Mouse (Mus musculus) liver, embryonic 14.5 days (tissue): Measurements from ENCODE around the gene Itga1. TPM values are rescaled to one million over a fixed set of nuclear protein-coding genes. Genes with fewer than 3 reads are reported as not detected.
A peak's percentile ranks its signal among the peaks of the same experiment; 100 is the strongest.

Source experiments
- ATAC-seq: fragments of 200-750 bp; cut with Nextera tagmentation; 2 replicates; pipeline ENCODE4 v1.8.0; 2017; ENCODE audit warnings: moderate number of reproducible peaks, mild to moderate bottlenecking, moderate library complexity; ENCODE audit not compliant: insufficient read depth
- DNase-seq, 3 experiments: peaks; one replicate each; pipeline ENCODE4 v3.0.0-alpha.2; 2012 to 2013; ENCODE audit warnings: low read depth in 3 of 3, low spot score in 3 of 3
- H3K27ac ChIP-seq: fragments of 300-500 bp; sonication (generic); 2 replicates; pipeline ENCODE4 v1.5.1; 2014; ENCODE audit warnings: moderate library complexity, mild to moderate bottlenecking, control low read depth, inconsistent platforms
- H3K27me3 ChIP-seq: fragments of 300-500 bp; sonication (generic); 2 replicates; pipeline ENCODE4 v1.6.1; 2014; ENCODE audit warnings: mild to moderate bottlenecking, low read length, moderate library complexity; ENCODE audit not compliant: control insufficient read depth, insufficient read depth
- H3K36me3 ChIP-seq: fragments of 300-500 bp; sonication (generic); replicated peaks from 2 replicates; pipeline ENCODE4 v1.6.1; 2014; ENCODE audit warnings: low read depth; ENCODE audit not compliant: control insufficient read depth, insufficient read depth
- H3K4me1 ChIP-seq, 2 experiments: fragments of 200-500 bp in 1 of 2; fragments of 300-500 bp in 1 of 2; sonication (generic) in 1 of 2; replicated peaks; 2 replicates each; pipeline ENCODE4 v1.6.1; 2012 to 2014; ENCODE audit warnings: antibody characterized with exemption in 1 of 2, inconsistent platforms in 1 of 2, low read length in 1 of 2; ENCODE audit not compliant: control insufficient read depth in 2 of 2, insufficient read depth in 2 of 2
- H3K4me2 ChIP-seq: fragments of 300-500 bp; sonication (generic); 2 replicates; pipeline ENCODE4 v1.6.1; 2014; ENCODE audit warnings: low read depth, mild to moderate bottlenecking, control low read depth, moderate library complexity
- H3K4me3 ChIP-seq, 2 experiments: fragments of 200-500 bp in 1 of 2; fragments of 300-500 bp in 1 of 2; sonication (generic) in 1 of 2; 2 replicates each; pipeline ENCODE4 v1.5.1; 2012 to 2014; ENCODE audit warnings: low read depth in 2 of 2, low read length in 2 of 2, mild to moderate bottlenecking in 2 of 2, control low read depth in 1 of 2, inconsistent platforms in 1 of 2, moderate library complexity in 1 of 2; ENCODE audit not compliant: insufficient read depth in 1 of 2
- H3K9ac ChIP-seq: fragments of 300-500 bp; sonication (generic); replicated peaks from 2 replicates; pipeline ENCODE4 v1.6.1; 2014; ENCODE audit warnings: mild to moderate bottlenecking, control low read depth, moderate library complexity
- H3K9me3 ChIP-seq: fragments of 300-500 bp; sonication (generic); 2 replicates; pipeline ENCODE4 v1.6.1; 2016; ENCODE audit warnings: low read length, mixed read lengths; ENCODE audit not compliant: control insufficient read depth
- CTCF ChIP-seq: IDR thresholded peaks from 2 replicates; pipeline ENCODE4 v1.5.1; 2016; ENCODE audit warnings: antibody characterized with exemption, low read depth, control low read depth
- EP300 ChIP-seq: IDR thresholded peaks from 2 replicates; pipeline ENCODE4 v1.6.1; 2016; ENCODE audit warnings: antibody characterized with exemption, low read depth
- WGBS: fragments of 180-500 bp; shearing (Covaris S2); extraction: QIAGEN DNeasy Blood & Tissue Kit; methylation state at CpG from one replicate; pipeline ENCODE4 v1.1.7; 2014; ENCODE audit not compliant: insufficient replicate concordance; 5-methylcytosine and 5-hydroxymethylcytosine counted together
- polyA plus RNA-seq, 2 experiments: library from polyadenylated mRNA; depleted of rRNA in 1 of 2; stranded (reverse) in 1 of 2; unstranded in 1 of 2; fragments of >200 nt; fragmentation: Nextera tagmentation in 1 of 2; extraction: Ambion mirVana in 1 of 2; gene quantifications; 2 replicates each; pipeline versions ENCODE4 v1.2.1 to v1.2.3; 2012 to 2014

Gene Itga1
- polyA plus RNA-seq, 2 experiments = 0.94 to 2.8 TPM

GRCm38 (mm10) chr13:114914559-114914958 lies 187.2 kb downstream of the Itga1 start:
- TF ChIP-seq EP300 (no peak), CTCF (no peak)
- Histone ChIP-seq H3K36me3 (no peaks in the 10 kb centered on the region), H3K4me1 (peaks cover 0 to 14% of the 10 kb centered on the region in 2 experiments; a peak in 2 of 4 replicates), H3K27me3 (no peaks in the 10 kb centered on the region), H3K27ac (no peak overlapping the region), H3K4me2 (no peak overlapping the region), H3K9ac (no peak overlapping the region), H3K9me3 (no peaks in the 10 kb centered on the region), H3K4me3 (no peak overlapping the region)
- 34% methylated on average over 4 of the region's 4 CpGs for WGBS
- DNase-seq = no peak
- 0 out of 2 replicates have a peak, but pooled peaks have one; percentile 4 for ATAC-seq

GRCm38 (mm10) chr13:114910629-114911028 lies 191.1 kb downstream of the Itga1 start:
- Histone ChIP-seq H3K36me3 (no peaks in the 10 kb centered on the region), H3K4me3 (no peak overlapping the region), H3K9ac (no peak overlapping the region), H3K4me1 (peaks cover 0 to 9% of the 10 kb centered on the region in 2 experiments; a peak in 2 of 4 replicates), H3K4me2 (no peak overlapping the region), H3K27ac (no peak overlapping the region), H3K9me3 (no peaks in the 10 kb centered on the region), H3K27me3 (no peaks in the 10 kb centered on the region)
- no peak for ATAC-seq
- 63% methylated on average over 9 of the region's 9 CpGs for WGBS
- no peak for DNase-seq
- no peak for TF ChIP-seq EP300
- TF ChIP-seq CTCF = no peak

- Histone ChIP-seq H3K36me3 (no peaks in the 10 kb centered on the region), H3K4me2 (no peak overlapping the region), H3K4me3 (no peak overlapping the region), H3K4me1 (peaks cover 0 to 1% of the 10 kb centered on the region in 2 experiments; a peak in 1 of 4 replicates), H3K27ac (no peak overlapping the region), H3K9ac (no peak overlapping the region), H3K9me3 (no peaks in the 10 kb centered on the region), H3K27me3 (no peaks in the 10 kb centered on the region)
- ATAC-seq (no peak), DNase-seq (no peak)
- TF ChIP-seq EP300 = no peak
- TF ChIP-seq CTCF = no peak
- 61% methylated on average over 5 of the region's 5 CpGs for WGBS
Observed at GRCm38 (mm10) chr13:114909514-114909913, 192.2 kb downstream of the Itga1 start.

DNA sequence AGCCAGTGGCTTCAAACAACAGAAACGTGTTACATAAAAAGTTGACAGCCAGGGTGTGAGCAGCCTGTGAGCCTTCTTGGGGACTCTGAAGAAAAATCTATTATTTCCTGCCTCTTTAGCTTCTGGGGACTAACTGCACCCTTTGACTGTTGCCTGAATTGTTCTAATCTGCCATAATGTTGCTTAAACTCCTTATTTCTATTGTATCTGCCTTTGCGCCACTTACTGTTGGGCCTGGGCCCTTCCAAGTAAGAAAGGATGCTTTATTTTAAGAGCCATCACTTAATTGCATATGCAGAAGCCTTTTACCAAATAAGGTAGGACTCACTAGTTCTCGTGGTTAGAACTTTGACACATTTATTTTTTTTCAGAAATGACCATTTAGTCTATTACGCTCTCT lies 193.9 kb downstream of the Itga1 start:
- no peak overlapping the region for H3K9ac ChIP-seq
- no peaks in the 10 kb centered on the region for H3K4me1 ChIP-seq
- TF ChIP-seq EP300 (no peak), CTCF (no peak)
- ATAC-seq (no peak), DNase-seq (no peak)
- H3K9me3 ChIP-seq = no peaks in the 10 kb centered on the region
- H3K4me2 ChIP-seq = no peak overlapping the region
- WGBS = 57% methylated on average over 4 of the region's 4 CpGs
- no peaks in the 10 kb centered on the region for H3K36me3 ChIP-seq
- H3K27ac ChIP-seq = no peak overlapping the region
- H3K27me3 ChIP-seq = no peaks in the 10 kb centered on the region
- no peak overlapping the region for H3K4me3 ChIP-seq

Other genes starting within 250 kb of the Itga1 start
- 0.29 and 0.47 TPM in 2 replicates for gene Itga2, start 169.9 kb downstream of the Itga1 start, polyA plus RNA-seq (2012; rRNA removed)
- 0.58 and 0.72 TPM in 2 replicates for gene Itga2, start 169.9 kb downstream of the Itga1 start, polyA plus RNA-seq (2014; fragmentation: Nextera tagmentation; extraction: Ambion mirVana)
- gene Pelo, start 11.8 kb downstream of the Itga1 start, polyA plus RNA-seq (2012; rRNA removed) = 14.8 and 19.2 TPM in 2 replicates
- 4.9 and 5.2 TPM in 2 replicates for gene Pelo, start 11.8 kb downstream of the Itga1 start, polyA plus RNA-seq (2014; fragmentation: Nextera tagmentation; extraction: Ambion mirVana)
- gene Gm49395, start within 50 bp of the Itga1 start, polyA plus RNA-seq (2012; rRNA removed) = 0.17 and 0.58 TPM in 2 replicates
- gene Gm49395, start within 50 bp of the Itga1 start, polyA plus RNA-seq (2014; fragmentation: Nextera tagmentation; extraction: Ambion mirVana) = 2.8 and 3.2 TPM in 2 replicates